Mouse (Mus musculus) CD4-positive, CD25-positive, alpha-beta regulatory T cell, adult 4 months (primary cell): Measurements from ENCODE around the gene Lingo4. TPM values are rescaled to one million over a fixed set of nuclear protein-coding genes. Genes with fewer than 3 reads are reported as not detected.

Experiments used
- ATAC-seq: one replicate; pipeline ENCODE4 v1.8.0; 2017
- polyA plus RNA-seq, 2 experiments: library from polyadenylated mRNA; unstranded; fragments of 100-300 nt; shearing (Covaris generic); gene quantifications; one replicate each; pipeline ENCODE4 v1.2.1; 2017

Gene Lingo4
- polyA plus RNA-seq, 2 experiments from 2014 or later: 0.40 to 0.48 TPM

DNA sequence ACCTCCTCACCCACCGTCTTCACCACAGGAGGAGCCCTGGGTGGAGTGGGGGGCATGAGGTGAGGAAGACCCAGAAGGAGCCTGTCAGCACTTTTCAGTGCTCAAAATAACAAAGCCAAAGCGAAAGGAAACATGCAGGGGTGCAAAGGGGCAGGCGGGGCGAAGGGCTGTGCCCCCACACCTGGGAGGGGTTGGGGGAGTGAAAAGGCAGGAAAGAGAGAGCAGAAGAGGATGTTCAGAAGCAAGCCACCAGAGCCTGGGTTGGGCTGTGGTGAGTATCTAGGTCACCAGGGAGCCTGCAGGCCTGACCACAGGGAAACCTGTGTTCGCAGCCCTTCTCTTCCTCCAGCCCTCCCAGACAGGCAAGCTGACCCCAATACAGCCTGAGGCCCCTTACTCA, 10.3 kb upstream of the Lingo4 start:
- peak; percentile 86 for ATAC-seq

DNA sequence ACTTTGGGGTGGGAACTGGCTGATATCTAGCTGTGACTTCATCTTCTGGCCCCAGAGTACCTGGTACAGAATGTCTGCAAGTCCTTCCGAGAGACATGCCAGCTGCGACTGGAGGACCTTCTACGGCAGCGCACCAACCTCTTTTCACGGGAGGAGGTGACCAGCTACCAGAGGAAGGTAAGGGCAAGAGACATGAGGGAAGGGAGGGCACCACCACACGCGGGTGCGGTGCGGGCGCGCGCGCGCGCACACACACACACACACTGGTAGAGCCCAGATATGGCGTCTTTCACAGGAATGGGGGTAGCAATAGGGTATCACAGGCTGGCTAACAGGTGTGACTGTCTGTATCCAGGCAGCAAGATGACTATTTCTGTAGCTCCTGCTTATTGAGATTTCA, 8.9 kb upstream of the Lingo4 start:
- ATAC-seq: no peak

DNA sequence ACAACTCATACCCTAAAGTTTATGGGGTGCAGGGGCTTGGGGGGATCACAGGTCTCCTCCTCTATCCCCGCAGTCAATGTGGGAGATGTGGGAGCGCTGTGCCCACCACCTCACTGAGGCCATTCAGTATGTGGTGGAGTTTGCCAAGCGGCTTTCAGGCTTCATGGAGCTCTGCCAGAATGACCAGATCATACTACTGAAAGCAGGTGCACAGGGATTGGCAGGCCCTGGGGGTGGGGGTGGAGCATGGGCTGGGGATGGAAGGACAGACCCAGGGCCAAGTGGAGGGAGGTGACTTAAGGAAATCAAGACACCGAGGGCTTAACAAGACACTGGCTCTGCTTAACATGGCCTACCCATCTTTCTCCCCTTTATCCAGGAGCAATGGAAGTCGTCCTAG, 7.3 kb upstream of the Lingo4 start:
- no peak for ATAC-seq

DNA sequence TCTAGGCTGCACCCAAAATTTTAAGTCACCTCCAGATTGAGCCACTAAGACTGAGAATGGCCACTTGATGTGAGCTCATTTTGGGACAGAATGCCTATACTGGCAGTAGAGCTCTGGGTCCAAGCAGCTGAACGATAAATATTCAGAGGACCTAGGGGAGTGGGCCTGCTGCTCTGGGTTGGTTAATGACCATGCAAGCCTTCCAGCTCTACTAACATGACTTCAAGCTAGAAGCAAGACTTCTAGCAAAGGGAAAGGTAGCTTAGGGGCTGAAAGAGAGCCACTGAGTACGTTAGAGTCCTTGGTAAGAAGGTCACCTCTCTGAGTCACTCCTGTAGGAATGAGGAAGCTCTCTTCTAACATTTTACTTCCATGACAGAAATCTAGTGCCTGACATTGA, 6.2 kb upstream of the Lingo4 start:
- ATAC-seq: no peak

DNA sequence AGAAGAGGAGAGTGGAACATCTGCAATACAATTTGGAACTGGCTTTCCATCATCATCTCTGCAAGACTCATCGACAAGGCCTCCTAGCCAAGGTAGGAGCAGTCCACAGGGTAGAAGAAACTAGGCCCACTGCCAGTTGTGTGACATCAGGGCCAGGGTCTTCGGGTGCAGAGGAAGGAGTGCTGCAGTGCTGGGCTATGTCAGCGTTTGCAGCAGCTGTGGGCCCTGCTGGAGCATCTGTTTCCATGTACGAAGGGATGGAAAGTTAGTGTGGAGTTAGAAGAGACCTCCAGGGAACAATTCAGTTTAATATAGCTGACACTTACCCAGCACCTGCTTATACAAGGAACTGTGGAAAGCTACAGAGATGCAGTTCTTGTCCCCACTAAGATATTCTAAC, 5.3 kb upstream of the Lingo4 start:
- no peak for ATAC-seq

DNA sequence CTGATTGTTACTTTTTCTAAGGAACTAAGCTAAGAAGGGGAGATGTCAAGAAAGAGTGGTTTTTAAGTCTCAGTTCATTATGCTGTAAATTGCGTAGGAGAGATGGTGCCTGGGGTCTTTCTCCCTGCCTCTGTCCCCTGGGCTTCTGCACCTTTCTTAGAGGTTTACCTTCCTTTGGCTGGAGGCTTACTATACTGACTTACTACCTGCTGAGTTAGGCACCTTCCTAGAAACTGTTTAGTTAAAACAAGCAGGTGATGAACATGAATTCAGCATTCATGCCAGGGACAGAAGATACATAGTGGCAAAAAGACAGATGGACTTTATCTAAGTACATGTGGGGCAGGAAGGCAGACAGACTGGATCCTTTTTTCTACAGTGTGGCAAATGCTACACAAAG, 2.0 kb upstream of the Lingo4 start:
- ATAC-seq: no peak

DNA sequence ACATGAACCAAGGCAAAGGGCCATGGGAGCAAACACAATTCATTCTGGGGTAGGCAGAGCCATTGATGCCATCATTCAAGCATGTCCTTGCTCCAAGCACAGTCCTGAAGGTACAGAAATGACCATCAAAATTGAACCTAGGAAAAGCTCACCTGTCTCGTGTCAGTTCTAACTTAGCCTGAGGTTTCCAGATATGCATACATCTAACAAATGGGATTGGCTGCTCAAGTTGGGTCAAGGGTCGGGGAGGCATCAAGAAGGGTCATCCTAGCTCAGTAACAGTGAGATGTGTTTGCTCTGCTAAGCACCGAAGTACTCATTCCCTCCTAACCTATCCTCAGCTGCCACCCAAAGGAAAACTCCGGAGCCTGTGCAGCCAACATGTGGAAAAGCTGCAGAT, 1.5 kb upstream of the Lingo4 start:
- ATAC-seq: no peak

DNA sequence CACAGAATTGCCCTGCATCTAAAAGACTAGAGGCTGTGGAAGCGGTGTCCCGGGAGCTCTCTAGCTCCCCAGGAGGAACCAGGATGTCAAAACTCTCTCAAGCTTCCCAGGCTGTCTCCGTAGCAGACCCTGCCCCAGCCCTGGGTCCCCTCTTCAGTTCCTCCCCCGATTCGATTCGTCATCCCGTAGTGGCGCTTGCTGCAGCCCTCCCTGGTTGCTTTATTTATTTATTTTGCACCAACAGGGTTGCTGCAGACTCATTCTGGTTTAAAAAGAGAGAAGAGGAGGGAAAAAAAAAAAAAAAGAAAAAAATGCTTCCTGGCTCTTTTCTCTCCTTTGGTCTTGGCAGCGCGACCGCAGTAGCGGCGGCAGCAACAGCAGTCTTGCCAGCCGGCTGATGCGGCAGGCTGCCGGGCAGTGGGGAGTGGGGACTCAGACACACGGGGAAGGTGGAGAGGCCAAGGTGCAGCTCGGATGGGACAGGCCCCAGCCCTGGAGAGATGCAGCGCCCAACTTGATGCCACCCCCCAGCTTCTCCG, 695 bp downstream of the Lingo4 start:
- ATAC-seq: no peak

DNA sequence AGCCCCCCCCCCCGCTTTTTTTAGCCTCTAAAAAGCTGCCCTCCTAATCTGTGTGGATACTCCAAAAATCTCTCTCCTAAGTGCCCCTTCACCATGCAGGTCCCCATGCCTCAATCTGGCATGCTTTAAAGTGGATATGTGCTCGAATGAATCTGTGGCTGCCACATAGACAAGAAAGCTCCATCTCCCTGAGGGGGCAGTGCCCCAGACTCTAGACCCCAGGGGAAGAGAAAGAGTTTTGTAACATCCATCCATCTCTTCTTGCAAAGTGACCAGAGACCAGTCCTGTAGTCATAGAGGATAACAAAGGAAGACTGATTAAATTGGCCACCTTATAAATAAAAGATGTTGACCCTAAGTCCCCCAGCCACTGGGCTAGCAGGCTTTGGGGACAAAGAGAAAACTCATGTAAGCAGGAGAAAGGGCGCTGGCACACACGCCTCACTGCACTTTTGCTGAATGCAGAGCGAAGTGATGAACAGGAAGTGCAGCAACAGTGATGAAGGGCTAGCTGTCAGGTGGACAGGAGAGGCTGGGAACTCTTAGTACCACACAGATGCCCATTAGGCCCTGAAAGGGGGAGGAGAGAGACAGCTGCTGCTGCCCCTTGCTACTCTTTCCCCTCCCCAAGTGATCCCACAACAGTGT, 1.5 kb downstream of the Lingo4 start:
- ATAC-seq: no peak

DNA sequence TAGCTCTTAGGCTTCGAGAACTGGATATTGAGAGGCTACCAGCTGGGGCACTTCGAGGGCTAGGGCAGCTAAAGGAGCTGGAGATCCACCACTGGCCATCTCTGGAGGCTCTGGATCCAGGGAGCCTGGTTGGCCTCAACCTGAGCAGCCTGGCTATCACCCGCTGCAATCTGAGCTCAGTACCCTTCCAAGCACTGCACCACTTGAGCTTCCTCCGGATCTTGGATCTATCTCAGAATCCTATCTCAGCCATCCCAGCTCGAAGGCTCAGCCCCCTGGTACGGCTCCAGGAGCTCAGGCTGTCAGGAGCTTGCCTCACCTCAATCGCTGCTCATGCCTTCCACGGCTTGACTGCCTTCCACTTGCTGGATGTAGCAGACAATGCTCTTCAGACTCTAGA, 4.1 kb downstream of the Lingo4 start:
- no peak for ATAC-seq

DNA sequence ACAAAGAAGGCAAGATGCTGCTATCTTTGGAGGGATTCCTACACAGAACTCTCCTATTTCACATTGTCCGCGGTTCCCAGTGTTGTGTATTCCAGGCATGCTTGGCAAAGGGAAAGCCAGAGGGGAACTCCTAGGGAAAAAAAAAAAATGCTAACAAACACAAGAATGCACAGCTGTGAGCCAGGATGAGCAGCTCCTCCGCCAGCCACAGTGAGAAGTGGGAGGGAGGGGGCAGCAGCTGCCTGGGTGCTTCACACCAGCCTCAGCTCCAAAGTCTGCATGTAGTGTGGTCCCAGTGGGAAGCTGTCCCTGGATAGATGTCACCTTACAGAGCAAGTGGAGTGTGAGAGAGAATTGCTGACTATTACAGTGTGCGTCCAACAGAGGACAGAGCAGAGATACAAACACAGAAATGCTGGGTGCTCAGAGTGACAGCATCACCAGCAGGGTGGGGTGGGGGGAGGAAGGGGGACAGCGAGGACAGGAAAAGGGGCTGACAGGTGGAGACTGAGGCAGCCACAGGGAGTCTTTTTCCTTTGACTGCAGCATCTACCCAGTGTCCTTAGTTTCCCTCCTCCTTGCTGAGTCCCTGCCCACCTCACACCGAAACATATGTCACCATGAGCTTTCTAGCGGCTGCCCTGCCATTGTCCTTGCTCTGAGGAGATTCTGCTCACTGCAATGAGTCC, 6.2 kb downstream of the Lingo4 start:
- ATAC-seq: no peak

DNA sequence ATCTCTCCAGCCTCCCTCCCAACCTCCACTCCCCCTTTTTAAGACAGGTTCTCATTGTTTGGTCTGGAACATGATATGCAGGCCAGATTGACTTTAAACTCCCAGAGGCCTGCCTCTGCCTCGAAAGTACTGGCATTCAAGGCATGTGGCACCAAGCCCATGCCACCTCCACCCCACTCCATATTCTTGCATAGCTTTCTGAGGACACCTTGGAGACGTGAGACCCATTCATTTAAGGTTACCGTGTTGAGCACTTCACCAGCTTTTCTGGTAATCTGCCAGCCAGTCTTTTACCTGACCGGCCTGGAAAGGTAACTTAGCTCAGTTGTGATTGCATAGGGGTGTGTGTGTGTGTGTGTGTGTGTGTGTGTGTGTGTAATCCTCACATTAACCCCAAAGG, 7.2 kb downstream of the Lingo4 start:
- ATAC-seq: no peak

DNA sequence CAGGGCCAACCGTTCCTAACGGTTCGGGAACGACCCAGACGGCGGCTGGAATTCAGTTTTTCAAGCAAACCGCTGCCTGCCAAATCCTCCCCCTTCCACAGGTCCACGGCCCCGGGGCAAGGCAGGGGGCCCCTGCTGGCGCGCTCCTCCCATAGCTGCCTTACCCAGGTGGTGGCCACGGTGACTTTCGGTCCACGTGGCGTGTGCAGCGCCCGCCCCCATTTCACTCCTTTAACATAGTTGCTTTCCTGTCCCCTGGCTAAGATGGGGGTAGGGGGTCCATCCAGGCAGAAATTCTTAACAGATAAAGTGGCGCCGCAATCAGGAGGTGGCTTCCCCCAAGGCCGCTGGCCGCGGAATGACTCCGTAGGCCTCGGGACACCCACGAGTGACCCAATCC, 14.2 kb downstream of the Lingo4 start:
- ATAC-seq: peak; percentile 26

DNA sequence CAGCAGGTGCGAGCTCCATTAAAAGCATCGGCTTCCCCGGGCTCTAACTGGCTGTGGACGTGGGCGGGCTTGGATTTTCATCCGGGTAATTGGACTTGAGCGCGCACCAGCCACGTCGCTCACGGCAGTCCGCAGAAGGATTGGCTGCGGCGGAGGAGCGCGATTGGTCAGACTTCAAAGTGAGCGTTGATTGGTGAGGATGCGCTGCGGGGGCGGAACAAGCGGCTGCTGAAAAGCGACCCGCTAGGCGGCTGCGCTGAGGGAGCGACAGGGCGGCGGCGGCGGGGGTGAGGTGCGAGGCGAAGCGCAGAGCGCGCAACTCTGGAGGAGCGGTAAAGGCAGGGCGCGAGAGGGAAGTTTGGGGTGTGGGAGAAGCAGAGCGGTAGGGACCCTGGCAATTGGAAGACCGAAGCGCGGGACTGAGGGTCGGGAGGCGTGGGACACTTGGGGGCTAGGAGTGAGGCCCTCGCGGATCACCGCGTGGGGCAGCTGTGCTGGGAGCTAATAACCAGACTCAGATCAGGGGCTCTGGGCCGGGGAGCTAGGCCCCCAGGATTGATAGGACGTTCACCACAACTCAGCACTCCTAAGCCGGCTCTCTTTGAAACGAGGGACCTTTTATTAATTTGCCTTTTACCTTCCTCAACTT, 14.8 kb downstream of the Lingo4 start, which contains the start of gene Tdrkh:
Gene Tdrkh (plus strand): TSS at position 243 of the 649 bp plus-strand sequence.
- ATAC-seq: peak; percentile 98

DNA sequence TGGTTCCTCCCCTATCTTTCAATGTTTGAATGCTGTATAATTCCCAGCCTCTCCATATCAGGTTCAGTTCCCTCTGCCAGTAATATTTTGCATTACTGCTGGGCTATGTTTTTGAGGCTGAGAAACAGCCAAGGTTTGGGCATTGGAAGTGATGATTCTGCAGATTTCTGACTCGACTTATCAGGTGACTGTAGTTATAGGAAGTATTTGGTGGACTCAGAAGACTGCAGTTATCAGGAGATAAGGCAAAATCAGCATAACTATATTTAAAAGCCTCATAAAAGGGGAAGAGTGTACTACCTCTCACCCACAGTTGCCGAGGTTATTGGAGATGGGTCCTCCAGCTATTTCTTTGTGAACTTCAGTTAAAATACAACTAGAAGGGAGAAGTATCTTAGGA, 32.7 kb downstream of the Lingo4 start:
- ATAC-seq: no peak

DNA sequence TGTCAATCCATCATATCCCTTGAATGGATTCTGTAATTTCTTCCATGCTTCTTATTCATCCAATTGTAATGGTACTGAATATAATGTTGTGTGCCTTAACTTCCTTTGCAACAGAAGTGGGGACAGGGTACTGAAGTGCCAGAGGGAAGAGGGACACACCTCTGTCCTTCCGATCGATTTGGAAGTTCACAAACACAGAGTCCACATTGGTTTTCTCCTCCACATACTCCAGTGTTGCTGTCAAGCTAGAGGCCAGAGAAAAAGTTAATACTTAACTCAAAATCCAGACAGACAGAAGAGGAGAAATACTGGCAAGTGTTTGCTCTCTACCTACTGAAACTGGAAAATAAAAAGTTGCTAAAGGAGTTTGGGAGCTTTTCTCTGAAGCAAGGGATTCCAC, 36.0 kb downstream of the Lingo4 start:
- ATAC-seq: no peak

DNA sequence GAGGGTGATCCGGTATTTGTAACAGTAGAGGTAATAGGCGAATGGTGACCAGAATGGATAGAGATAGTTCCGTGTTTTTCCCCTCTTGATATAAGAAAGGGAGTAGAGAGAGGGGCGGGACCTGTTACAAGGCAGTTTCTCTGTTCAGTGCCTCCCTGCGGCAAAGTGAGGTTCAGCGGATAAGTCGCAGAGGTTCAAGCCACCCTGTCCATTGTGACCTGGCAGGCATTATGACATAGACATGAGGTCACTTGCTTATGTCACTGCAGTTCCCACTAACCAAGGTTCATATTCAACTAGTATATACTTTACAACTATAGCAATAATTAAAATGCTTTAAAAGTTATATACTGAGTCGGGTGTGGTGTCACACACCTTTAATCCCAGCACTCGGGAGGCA, 38.1 kb downstream of the Lingo4 start:
- no peak for ATAC-seq

DNA sequence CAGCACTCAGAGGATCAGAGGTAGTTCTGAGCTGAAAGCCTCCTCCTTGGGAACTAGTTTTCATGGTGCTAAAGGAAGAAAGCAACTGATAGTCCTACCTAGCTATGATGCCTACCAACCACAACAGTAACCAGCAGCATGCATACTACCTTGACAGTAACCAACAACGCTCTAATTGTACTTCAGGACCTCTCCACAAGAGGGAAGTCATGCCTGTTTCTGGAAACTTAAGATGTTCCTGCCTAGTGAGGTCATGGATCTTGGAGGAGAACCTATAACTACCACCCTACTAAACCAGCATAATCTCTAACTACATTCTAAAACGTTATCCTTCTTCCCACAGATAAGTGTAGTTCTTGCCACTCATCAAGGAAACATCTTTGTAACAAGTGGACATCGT, 42.9 kb downstream of the Lingo4 start:
- ATAC-seq: no peak

DNA sequence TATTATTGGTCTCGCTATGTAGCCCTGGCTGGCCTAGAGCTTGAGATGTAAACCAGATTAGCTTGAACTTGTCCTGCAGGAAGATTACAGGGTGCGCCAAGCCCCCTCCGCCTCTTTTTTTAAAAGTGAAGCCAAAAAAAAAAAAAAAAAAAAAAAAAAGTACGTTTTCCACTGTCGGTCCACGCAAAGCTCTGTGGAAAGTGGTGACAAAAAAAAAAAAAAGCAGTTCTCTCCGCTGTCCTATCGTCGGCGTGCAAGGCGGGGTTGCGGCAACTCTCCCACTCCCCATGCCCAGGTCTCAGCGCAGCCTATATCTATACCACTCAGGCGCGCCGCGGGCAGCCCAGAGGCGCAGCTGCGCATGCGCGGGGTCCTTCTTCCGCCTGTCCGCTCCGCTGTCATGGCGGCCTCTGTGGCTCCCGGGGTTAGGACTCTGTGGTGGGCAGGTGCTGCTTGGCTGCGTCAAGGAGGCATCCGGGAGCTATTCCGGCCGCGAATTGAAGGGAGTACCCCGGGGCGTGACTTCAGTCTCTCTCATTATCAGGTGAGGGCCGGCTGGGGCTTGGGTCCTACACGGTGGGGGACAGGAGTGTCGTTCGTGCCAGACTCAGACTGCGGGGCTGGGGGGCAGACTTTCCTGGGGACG, 44.8 kb downstream of the Lingo4 start, which contains the start of gene Mrpl9:
Gene Mrpl9 (plus strand): TSS at position 368 of the 646 bp plus-strand sequence.
- peak; percentile 92 for ATAC-seq

DNA sequence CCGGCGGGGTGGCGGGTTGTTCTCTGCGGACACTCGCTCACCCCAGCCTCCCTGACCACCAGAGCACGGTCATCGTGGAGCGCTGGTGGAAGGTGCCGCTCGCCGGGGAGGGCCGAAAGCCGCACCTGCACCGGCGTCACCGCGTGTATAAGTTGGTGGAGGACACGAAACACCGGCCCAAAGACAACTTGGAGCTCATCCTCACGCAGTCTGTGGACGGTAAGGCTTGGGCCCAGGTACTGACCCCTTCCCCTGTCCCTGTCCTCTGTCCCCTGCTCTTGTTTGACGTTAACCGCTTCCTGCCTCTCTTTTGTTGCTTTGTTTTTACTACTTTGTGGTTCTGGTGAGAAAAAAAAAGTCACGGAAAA, 45.3 kb downstream of the Lingo4 start, which contains the start of gene Oaz3:
Gene Oaz3 (minus strand): TSS at position 319 of the 368 bp plus-strand sequence.
- peak; percentile 50 for ATAC-seq

DNA sequence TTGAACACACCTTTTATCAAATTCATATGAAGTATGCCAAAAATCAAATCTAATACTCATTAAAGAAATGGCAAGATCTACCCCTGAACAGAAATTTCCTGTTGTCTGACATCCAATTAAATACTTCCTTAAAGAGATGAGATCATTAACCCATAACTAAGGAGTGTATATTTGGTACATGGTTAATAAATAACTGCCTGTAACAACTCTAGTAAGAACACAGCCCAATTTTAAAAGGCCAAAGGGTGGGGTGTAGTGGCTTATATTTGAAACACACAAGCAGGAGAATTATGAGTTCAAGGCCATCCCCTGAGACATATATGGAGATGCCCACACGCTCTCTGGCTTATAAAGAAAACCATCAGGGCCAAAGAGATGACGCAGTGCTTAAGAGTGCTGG, 51.1 kb downstream of the Lingo4 start:
- ATAC-seq: no peak
